Mouse (Mus musculus) bone marrow, adult 2 months (tissue): ENCODE data around the gene 1700001P01Rik.

Source experiments
- CTCF ChIP-seq: fragments of 200-500 bp; IDR thresholded peaks from 2 replicates; pipeline ENCODE4 v1.5.1; 2011; ENCODE audit warnings: low read length, control low read depth; ENCODE audit not compliant: control insufficient read depth, insufficient read depth
- POLR2A ChIP-seq: fragments of 200-500 bp; IDR thresholded peaks from 2 replicates; pipeline ENCODE4 v1.6.1; 2011; ENCODE audit warnings: low read depth, mild to moderate bottlenecking, control low read depth, low read length, borderline replicate concordance; ENCODE audit not compliant: control insufficient read depth

DNA sequence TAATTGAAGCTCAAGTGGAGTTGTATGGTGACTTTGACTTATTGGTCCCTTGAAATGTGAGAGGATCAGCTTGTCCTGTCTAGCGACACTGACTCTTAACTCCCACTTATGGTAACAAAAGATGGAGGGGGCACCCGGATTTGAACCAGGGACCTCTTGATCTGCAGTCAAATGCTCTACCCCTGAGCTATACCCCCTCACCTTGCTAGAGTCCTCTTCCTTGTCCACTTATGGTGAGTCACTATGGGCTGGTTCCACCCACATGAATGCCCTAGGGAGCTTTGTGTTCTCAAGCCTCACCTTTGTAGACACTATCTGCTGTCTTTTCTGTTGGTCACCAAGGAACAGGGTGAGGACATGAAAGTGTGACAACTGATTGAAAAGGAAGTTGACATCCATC lies 6.0 kb downstream of the 1700001P01Rik start:
- TF ChIP-seq CTCF (no peak), POLR2A (no peak)
